8 mouse cellular contexts compared by ENCODE assay signal in genomic region chr7:79659578-79660290, GRCm38 (mm10). TPM values are rescaled to one million over a fixed set of nuclear protein-coding genes. Genes with fewer than 3 reads are reported as not detected.
DNase-seq lines count a peak whose midpoint lies in the region; ATAC-seq and TF ChIP-seq lines count a peak whose summit lies in the region.

Ticrr (plus strand) TSS chr7:79660196.

- DNase-seq in ZHBTc4 (ENCODE audit: low read depth, low spot score): peak; percentile 100
- peak; percentile 96 for DNase-seq in gastrocnemius, adult 2 months
- DNase-seq in hindbrain, postnatal 0 days (ENCODE audit: low spot score): peak; percentile 97
- peak; percentile 89 to 92 for DNase-seq in left cerebral cortex, adult 2 months (ENCODE audit: extremely low spot score in 1 of 2, low spot score in 2 of 2)
- DNase-seq in right cerebral cortex, adult 2 months (ENCODE audit: low spot score in 2 of 2): peak; percentile 95
- DNase-seq in urinary bladder, postnatal 14 days (ENCODE audit: low spot score): peak; percentile 98

- ATAC-seq in common myeloid progenitor, adult 5-6 weeks (replicated peaks; ENCODE audit: low read depth, poor library complexity, severe bottlenecking): peak; percentile 100
- peak; percentile 100 for ATAC-seq in hindbrain, postnatal 0 days
- peak; percentile 99 for ATAC-seq in megakaryocyte, adult 5-6 weeks (ENCODE audit: poor library complexity, severe bottlenecking)

- H3K27me3 ChIP-seq in hindbrain, postnatal 0 days (ENCODE audit: insufficient read depth, low read length): no peaks in the 10 kb centered on the region

- H3K36me3 ChIP-seq in hindbrain, postnatal 0 days (ENCODE audit: insufficient read depth, low read length): no peaks in the 10 kb centered on the region

- no peak for TF ChIP-seq CTCF in gastrocnemius, adult 2 months (IDR thresholded peaks at IDR 0.05)
- no peak for TF ChIP-seq CTCF in hindbrain, postnatal 0 days (IDR thresholded peaks at IDR 0.05; ENCODE audit: low read depth)
- TF ChIP-seq CTCF in left cerebral cortex, adult 2 months (IDR thresholded peaks at IDR 0.05): no peak

- H3K4me1 ChIP-seq in hindbrain, postnatal 0 days (ENCODE audit: insufficient read depth, low read length): no peaks in the 10 kb centered on the region

- no peak within 1 kb of the TSS for H3K27ac ChIP-seq in gastrocnemius, adult 2 months
- no peak within 1 kb of the TSS for H3K27ac ChIP-seq in hindbrain, postnatal 0 days
- H3K27ac ChIP-seq in left cerebral cortex, adult 2 months: no peak within 1 kb of the TSS

- H3K4me2 ChIP-seq in hindbrain, postnatal 0 days (ENCODE audit: low read depth, low read length): peak within 1 kb of the TSS; percentile 95

- peak within 1 kb of the TSS; percentile 75 for H3K4me3 ChIP-seq in gastrocnemius, adult 2 months
- peak within 1 kb of the TSS; percentile 77 for H3K4me3 ChIP-seq in hindbrain, postnatal 0 days (ENCODE audit: low read length)
- peak within 1 kb of the TSS; percentile 66 for H3K4me3 ChIP-seq in left cerebral cortex, adult 2 months

- WGBS in hindbrain, postnatal 0 days: under 1% methylated on average over 39 of the region's 39 CpGs

- no peaks in the 10 kb centered on the region for H3K9me3 ChIP-seq in hindbrain, postnatal 0 days (ENCODE audit: low read length)

- peak within 1 kb of the TSS; percentile 44 for H3K9ac ChIP-seq in hindbrain, postnatal 0 days (replicated peaks; ENCODE audit: low read length)

- intact Hi-C loops in gastrocnemius, adult 2 months (cut with DNase I): loop anchor here (5.0 kb wide), 1 partner anchor 53 kb away; no protein-coding TSS in a partner anchor
- intact Hi-C loops in left cerebral cortex, adult 2 months (cut with DNase I): no loop called here

RNA-seq across cellular contexts. Expression of gene Ticrr, which starts in this region (rescaled TPM):
- total RNA-seq in common myeloid progenitor, adult 5-6 weeks (2017): 16.7 and 34.7 TPM in 2 replicates
- total RNA-seq in gastrocnemius, adult 2 months (2021): not detected
- 8.7 and 8.8 TPM in 2 replicates for total RNA-seq in hindbrain, postnatal 0 days (2014; rRNA removed)
- 2.0 and 2.1 TPM in 2 replicates for polyA plus RNA-seq in hindbrain, postnatal 0 days (2015; fragmentation: Nextera tagmentation; extraction: Ambion mirVana)
- total RNA-seq in left cerebral cortex, adult 2 months (2021): under 1 TPM in 1 of 2 experiments, not detected in 1; 0.11 TPM
- total RNA-seq in megakaryocyte, adult 5-6 weeks (2015): 22.4 and 22.8 TPM in 2 replicates
- total RNA-seq in megakaryocyte, adult 5-6 weeks (2017): 12.4 and 21.5 TPM in 2 replicates

Comparison
In these comparisons a context has a peak if more than half of its experiments do, and no peak if none do; other contexts are left out.
1. Peak in DNase-seq and H3K4me3 ChIP-seq in gastrocnemius, adult 2 months; RNA of the gene not detected or under 1 TPM.
2. Peak in DNase-seq and H3K4me3 ChIP-seq in left cerebral cortex, adult 2 months; RNA of the gene not detected or under 1 TPM.